Mouse (Mus musculus) spleen, adult 2 months (tissue): ENCODE results near the gene Mgst3.

Experiments used
- CTCF ChIP-seq: fragments of 200-500 bp; IDR thresholded peaks from 2 replicates; pipeline ENCODE4 v1.5.1; 2011; ENCODE audit warnings: mild to moderate bottlenecking, inconsistent platforms; ENCODE audit not compliant: insufficient read depth, insufficient read length, insufficient replicate concordance; ENCODE audit errors: extremely low read depth
- POLR2A ChIP-seq: fragments of 200-500 bp; IDR thresholded peaks from 2 replicates; pipeline ENCODE4 v1.6.1; 2011; ENCODE audit warnings: low read depth, low read length, inconsistent platforms

- TF ChIP-seq CTCF (no peak), POLR2A (peak; percentile 41)
Observed at GRCm38 (mm10) chr1:167349815-167350596, 43.6 kb downstream of the Mgst3 start, which contains the start of gene Aldh9a1.
